Mouse (Mus musculus) liver, embryonic 14.5 days (tissue): ENCODE data around the gene Nop9.

Experiments used
- CTCF ChIP-seq: IDR thresholded peaks from 2 replicates; pipeline ENCODE4 v1.5.1; 2016; ENCODE audit warnings: antibody characterized with exemption, low read depth, control low read depth
- EP300 ChIP-seq: IDR thresholded peaks from 2 replicates; pipeline ENCODE4 v1.6.1; 2016; ENCODE audit warnings: antibody characterized with exemption, low read depth

DNA sequence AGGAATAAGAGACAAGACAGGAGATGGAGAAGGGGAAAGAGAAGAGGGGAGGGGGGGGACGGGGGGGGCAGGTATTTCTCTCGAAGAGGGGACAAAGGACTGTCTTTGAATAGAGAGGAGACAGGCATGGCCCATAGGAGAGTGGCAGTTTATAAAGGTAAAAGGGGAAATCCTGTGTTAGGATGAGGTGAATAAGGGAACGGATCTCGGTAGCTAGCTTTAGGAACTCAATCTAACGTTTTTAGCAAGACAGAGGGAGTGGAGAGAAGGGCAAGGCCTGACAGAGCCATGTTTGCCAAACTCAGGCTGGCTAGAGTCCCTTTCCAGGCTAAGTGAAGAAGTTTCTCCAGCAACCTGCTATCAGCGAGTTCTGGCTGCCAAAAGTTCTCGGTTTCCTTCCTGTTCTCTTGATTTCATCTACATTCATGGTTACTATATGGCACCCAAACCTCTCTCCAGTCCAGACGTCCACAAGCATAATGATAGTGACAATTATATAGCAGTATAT is 23.0 kb upstream of the Nop9 start:
- TF ChIP-seq CTCF, result no peak
- no peak for TF ChIP-seq EP300
